Mouse (Mus musculus) urinary bladder, postnatal 14 days (tissue): Measurements from ENCODE around the gene Cfap99.

ENCODE experiments used
- DNase-seq: peaks from one replicate; pipeline ENCODE4 v3.0.0; 2021; ENCODE audit warnings: low spot score

Gene Cfap99

DNA sequence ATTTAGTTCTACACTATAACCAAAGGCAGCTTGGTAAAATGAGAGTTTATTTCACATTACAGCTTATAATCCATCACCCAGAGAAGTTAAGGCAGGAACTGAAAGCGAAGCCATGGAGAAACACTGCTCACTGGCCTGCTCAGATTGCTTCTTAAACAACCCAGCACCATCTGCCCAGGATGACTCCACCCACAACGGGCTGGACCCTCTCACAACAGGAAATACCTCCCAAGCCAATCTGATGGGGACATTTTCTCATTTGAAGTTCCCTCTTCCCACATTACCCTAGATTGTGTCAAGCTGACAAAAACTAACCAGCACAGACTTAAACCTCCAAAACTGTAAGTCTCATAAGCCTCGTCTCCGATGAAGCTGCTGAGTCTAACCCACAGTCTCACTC lies 10.3 kb upstream of the Cfap99 start:
- no peak for DNase-seq

DNA sequence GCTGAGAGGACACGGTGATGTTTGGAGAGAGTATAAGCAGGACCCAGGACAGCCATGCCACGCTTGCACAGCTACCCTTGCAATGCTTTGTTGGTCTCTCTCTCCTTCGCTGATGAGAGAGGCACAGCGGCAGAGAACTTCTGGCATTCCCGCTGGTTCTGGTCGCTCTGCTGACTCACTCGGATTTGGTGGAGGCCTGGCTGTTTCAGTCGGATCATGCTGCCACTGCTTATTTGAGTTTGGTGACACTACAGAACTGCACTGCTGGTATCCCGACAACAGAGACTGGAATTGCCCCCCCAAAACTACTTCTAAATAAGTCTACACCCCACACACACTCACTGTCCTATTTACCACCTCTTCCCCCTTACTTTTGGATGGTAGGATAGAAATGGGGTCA lies 9.2 kb upstream of the Cfap99 start:
- no peak for DNase-seq

DNA sequence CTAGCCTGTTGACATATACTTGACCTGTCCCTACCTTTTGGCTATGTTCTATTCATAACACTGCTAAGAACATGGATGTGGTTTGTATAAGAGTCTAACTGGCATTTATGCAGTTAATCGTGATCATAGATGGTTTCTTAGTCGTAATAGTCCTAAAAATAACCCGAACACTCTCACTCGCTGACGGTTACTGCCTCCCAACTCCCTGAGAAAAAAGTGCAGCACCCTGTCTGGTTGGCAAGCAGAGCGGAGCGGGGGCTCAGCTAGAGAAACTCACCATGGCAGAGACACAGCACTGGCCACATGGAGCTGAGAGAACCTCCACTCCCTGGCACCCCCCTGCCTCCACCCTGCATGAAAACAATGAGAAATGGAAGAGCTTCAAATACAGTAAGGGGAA lies 7.4 kb upstream of the Cfap99 start:
- DNase-seq: no peak

DNA sequence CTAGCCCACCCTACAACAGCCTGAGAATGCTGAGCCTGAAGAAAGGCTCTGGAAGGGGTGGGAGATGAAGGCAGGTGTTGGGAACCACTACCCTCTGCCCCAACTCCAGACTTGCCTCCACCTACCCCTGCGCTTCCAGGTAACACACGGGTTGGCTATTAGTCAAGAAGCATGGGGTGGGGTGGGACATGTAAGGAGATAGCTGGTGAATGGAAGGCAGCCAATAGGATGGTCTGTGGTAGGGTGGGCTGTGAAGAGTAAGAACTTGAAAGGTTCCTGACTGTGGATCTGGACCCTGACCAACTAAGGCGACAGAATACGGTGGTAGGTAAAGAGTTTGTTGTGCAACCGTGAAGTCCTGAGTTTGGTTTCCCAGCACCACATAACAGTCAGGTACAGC lies 5.0 kb upstream of the Cfap99 start:
- no peak for DNase-seq

- DNase-seq: no peak
Measured at GRCm38 (mm10) chr5:34284156-34284750, 4.1 kb upstream of the Cfap99 start.

DNA sequence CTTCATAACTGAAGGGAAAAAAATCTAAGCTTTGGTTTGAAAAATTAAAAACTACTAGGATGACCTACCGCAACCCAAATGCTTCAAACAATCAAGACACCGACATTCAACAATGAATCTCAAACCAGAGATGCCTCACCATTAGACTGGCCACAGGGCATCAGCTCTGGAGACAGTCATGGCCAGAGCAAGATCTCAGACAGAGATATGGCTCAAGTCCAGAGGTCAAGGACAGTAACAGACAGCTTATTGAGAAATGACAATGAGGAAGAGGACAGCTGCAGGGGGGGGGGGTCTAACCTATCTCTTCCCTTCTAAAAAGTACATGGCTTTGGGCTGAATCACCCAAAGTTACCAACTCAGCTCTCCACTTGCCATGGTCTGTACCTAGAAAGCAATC lies 3.1 kb upstream of the Cfap99 start:
- no peak for DNase-seq

DNA sequence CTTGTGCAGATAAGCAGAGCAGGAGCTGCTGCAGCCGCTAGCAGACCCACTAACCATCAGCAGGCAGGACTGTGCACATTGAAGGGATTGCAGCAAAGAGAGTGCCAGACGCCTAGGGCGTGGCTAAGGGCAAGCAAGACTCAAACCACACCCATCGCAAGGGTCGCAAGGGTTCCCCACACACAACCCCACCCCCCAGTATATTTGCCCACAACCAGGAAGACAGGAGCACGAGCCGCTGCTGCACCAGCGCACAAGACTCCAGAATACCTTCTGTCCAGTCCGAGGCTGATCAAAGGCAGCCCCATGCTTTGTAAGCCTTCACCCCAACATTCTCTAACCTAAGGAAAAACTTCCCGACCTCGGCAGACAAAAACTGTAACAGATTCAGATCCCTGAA lies 1.9 kb upstream of the Cfap99 start:
- peak; percentile 11 for DNase-seq

GRCm38 (mm10) chr5:34287001-34287837 lies 1.2 kb upstream of the Cfap99 start:
- DNase-seq: peak; percentile 14

- DNase-seq: no peak
Measured at GRCm38 (mm10) chr5:34287838-34288145, 608 bp upstream of the Cfap99 start.

GRCm38 (mm10) chr5:34289286-34289685 lies 886 bp downstream of the Cfap99 start:
- no peak for DNase-seq

DNA sequence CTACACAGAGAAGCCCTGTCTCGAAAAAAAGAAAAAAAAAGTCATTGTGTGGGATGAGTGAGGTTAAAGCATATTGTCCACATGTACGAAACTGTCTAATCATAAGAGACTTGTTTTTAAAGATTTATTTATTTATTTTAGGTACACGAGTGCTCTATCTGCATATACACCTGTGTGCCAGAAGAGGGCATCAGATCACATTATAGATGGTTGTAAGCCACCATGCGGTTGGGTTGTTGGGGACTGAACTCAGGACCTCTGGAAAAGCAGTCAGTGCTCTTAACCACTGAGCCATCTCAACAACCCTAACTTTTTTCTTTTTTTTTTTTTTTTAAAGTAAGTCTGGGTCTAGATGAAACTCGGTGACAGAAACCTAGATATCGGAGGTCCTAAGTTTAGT lies 5.0 kb downstream of the Cfap99 start:
- no peak for DNase-seq

DNA sequence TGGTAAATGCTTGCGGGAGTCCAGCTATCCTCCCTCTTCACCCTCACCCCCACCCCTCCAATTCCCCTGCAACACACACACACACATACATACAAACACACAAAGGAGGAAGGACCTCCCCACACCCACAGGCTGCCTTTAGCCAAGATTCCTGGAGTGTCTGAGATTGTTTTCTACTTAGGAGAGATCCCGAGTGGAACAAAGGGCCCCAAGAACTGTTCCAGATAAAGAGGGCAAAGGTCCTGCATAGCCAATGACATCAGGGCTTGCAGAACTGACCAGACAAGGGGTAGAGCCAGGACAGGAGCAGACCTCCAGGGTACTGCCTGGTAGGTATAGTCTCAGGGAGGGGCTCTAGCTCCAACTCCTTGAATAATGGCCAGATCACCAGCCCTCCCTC lies 6.3 kb downstream of the Cfap99 start:
- peak; percentile 26 for DNase-seq

GRCm38 (mm10) chr5:34295141-34295540 lies 6.7 kb downstream of the Cfap99 start:
- peak; percentile 16 for DNase-seq

GRCm38 (mm10) chr5:34298061-34298460 lies 9.7 kb downstream of the Cfap99 start:
- DNase-seq: no peak

DNA sequence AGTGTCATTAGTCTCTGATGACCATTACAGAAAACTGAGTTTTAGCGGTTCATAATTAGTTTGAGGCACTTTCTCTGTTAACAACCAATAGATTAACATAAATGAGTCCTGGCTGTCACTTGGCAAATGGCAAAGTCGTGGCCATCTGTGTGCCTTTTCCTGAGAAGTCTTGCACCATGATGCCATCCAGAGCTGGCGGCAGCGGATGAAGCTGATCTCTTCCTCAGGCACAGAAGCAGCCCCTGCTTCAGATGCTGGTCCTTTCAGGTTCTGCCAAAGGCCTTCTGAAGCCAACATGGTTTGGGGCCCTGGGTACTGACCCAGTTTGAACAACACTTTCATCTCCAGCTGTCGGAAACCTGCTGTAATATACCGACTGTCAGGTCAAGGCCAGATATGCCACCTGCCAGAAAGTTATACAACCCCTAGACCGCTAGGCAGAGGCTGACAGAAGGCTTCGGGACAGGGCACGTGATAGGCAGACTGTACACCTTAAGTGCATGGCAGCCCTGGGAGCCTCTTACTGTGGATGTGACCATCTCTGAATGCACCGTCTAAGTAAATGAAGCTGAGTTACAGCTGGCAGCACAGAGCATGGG lies 10.6 kb downstream of the Cfap99 start:
- no peak for DNase-seq

- DNase-seq: no peak
Measured at GRCm38 (mm10) chr5:34302377-34302776, 14.0 kb downstream of the Cfap99 start.

DNA sequence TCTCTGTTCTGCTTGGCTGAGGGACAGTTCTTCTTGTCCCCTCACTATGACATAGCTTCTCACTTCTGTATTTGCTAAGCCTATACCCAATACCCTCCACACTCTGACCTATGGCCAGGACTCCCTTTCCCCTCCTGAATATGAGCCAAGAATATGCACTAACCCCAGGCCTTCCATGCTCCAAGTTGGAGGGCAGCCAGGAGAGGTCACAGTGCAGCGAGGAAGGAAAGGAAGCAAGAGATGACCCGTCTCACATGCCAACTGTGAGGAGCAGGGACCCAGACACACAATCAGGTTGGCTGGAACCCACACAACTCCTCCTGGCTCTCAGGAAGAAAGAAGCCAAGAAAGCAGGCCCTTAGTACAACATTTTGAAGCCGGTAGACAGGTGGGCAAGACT lies 20.6 kb downstream of the Cfap99 start:
- DNase-seq: no peak

DNA sequence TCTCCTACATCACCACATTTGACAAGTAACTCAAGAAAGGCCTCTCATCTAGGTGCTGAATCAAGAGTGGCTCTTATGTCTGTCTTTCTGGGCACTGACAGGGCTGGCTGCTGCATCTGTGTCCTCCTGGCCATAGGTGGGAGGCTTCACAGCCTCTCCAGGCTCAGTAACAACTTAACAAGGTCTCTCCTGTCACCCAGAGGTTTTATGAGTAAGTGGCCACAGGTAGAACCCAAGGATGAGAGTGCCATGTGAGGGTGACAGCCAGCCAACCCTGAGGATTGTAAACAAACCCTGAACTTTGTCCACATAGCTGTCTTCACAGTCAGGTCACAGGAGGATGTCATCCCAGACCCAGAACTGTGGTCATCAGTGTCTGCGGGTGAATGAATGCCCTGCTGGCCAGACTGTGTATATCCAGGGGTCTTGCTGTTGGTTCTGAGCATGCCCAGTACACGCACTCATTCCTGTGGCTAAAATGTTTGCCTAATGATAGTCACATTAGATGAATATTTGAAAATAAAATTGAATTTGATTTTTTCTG lies 31.2 kb downstream of the Cfap99 start:
- DNase-seq: no peak

DNA sequence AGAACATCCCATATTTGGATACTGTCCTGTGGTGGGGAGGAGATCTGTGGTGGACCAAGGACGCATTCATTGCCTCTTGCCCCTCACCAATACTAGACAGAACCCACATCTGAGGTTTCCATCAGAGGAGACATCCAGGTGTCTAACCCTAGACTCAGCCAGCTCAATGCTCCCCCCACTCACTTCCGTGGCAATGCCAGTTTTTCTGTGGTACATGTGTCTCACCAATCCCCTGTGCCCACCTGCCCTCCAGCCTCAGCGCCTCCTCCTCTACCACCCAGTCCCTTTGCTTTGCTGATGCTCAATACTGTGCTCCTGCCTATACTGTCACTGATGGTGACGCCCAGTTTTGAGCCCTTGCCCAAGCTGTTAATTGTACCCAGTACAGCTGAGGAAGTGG lies 32.8 kb downstream of the Cfap99 start:
- no peak for DNase-seq

GRCm38 (mm10) chr5:34325286-34325685 lies 36.9 kb downstream of the Cfap99 start:
- DNase-seq: no peak

DNA sequence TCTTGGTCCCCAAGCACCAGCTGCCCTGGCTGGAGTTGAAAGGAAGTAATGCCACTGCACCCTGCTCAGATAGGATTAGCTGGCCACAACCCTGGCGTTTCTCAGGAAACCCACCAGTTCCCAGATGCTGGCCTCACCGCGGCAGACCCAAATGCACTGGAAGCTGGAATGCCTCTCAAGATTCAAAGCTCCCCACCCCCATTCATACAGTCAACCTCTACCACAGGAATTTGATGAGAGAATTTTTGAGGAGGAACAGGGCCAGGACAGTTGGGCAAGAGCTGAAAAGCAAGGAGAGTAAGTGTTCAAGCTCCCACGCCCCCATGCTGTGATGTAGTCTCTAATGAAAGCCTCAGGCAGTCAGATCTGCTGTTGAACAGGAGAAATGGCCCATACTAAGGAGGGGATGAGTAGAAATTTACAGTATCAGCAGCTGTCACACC lies 37.9 kb downstream of the Cfap99 start:
- DNase-seq: peak; percentile 12

GRCm38 (mm10) chr5:34326875-34327576 lies 38.6 kb downstream of the Cfap99 start:
- peak; percentile 21 for DNase-seq

GRCm38 (mm10) chr5:34330136-34330535 lies 41.7 kb downstream of the Cfap99 start:
- no peak for DNase-seq
